8 mouse cellular contexts compared by ENCODE assay signal in genomic region chr15:12322676-12323402, GRCm38 (mm10). TPM values are rescaled to one million over a fixed set of nuclear protein-coding genes. Genes with fewer than 3 reads are reported as not detected.
DNase-seq lines count a peak whose midpoint lies in the region; ATAC-seq and TF ChIP-seq lines count a peak whose summit lies in the region.

No protein-coding gene starts in this region.

- H3K9ac ChIP-seq in lung, embryonic 16.5 days (ENCODE audit: low read length), result peak overlapping the region; percentile 98
- peak overlapping the region; percentile 96 for H3K9ac ChIP-seq in embryonic facial prominence, embryonic 11.5 days (replicated peaks; ENCODE audit: low read length)
- H3K9ac ChIP-seq in intestine, embryonic 15.5 days, result peak overlapping the region; percentile 98

- WGBS in lung, embryonic 16.5 days, result 9% methylated on average over 9 of the region's 9 CpGs
- WGBS in embryonic facial prominence, embryonic 11.5 days, result 14% methylated on average over 9 of the region's 9 CpGs
- WGBS in intestine, embryonic 15.5 days, result 7% methylated on average over 9 of the region's 9 CpGs
- 2% methylated on average over 9 of the region's 9 CpGs for WGBS in olfactory bulb, adult 2 months

- TF ChIP-seq POLR2A in olfactory bulb, adult 2 months (IDR thresholded peaks at IDR 0.05; ENCODE audit: insufficient read depth, low read depth, low read length), result no peak

- peak overlapping the region; percentile 99 for H3K4me3 ChIP-seq in lung, embryonic 16.5 days (ENCODE audit: low read length)
- peak overlapping the region; percentile 99 for H3K4me3 ChIP-seq in embryonic facial prominence, embryonic 11.5 days (ENCODE audit: low read depth, low read length)
- H3K4me3 ChIP-seq in intestine, embryonic 15.5 days (replicated peaks), result peak overlapping the region; percentile 81
- H3K4me3 ChIP-seq in olfactory bulb, adult 2 months (ENCODE audit: insufficient read depth, low read depth, low read length), result peak overlapping the region; percentile 92

- H3K27ac ChIP-seq in lung, embryonic 16.5 days (ENCODE audit: low read length), result no peak overlapping the region; the same call in 1 of the 2 replicates
- no peak overlapping the region for H3K27ac ChIP-seq in embryonic facial prominence, embryonic 11.5 days (replicated peaks; ENCODE audit: low read depth, low read length)
- H3K27ac ChIP-seq in intestine, embryonic 15.5 days, result no peak overlapping the region
- no peak overlapping the region for H3K27ac ChIP-seq in olfactory bulb, adult 2 months (ENCODE audit: insufficient read depth, low read depth, low read length)

- peaks cover 12% of the 10 kb centered on the region for H3K4me1 ChIP-seq in lung, embryonic 16.5 days (replicated peaks; ENCODE audit: control insufficient read depth, insufficient read depth, low read length)
- H3K4me1 ChIP-seq in embryonic facial prominence, embryonic 11.5 days (ENCODE audit: control insufficient read depth, insufficient read depth, low read length), result no peaks in the 10 kb centered on the region
- 0 out of 2 replicates have a peak, but pooled peaks cover 7% of the 10 kb centered on the region for H3K4me1 ChIP-seq in intestine, embryonic 15.5 days (replicated peaks)
- H3K4me1 ChIP-seq in olfactory bulb, adult 2 months (ENCODE audit: control insufficient read depth, insufficient read depth, low read length), result peaks cover 5% of the 10 kb centered on the region; the same call in 1 of the 2 replicates

- no peaks in the 10 kb centered on the region; the same call in 1 of the 2 replicates for H3K36me3 ChIP-seq in lung, embryonic 16.5 days (ENCODE audit: control insufficient read depth, insufficient read depth, low read length)
- H3K36me3 ChIP-seq in embryonic facial prominence, embryonic 11.5 days (replicated peaks; ENCODE audit: control insufficient read depth, insufficient read depth, low read depth, low read length), result no peaks in the 10 kb centered on the region; the same call in 1 of the 2 replicates
- H3K36me3 ChIP-seq in intestine, embryonic 15.5 days, result no peaks in the 10 kb centered on the region

- no peaks in the 10 kb centered on the region; the same call in 1 of the 2 replicates for H3K27me3 ChIP-seq in lung, embryonic 16.5 days (ENCODE audit: control insufficient read depth, insufficient read depth, low read depth, low read length)
- H3K27me3 ChIP-seq in embryonic facial prominence, embryonic 11.5 days (ENCODE audit: control insufficient read depth, insufficient read depth, low read length), result 0 out of 2 replicates have a peak, but pooled peaks cover 3% of the 10 kb centered on the region
- no peaks in the 10 kb centered on the region for H3K27me3 ChIP-seq in intestine, embryonic 15.5 days (replicated peaks)

- H3K4me2 ChIP-seq in lung, embryonic 16.5 days (ENCODE audit: low read depth, low read length), result peak overlapping the region; percentile 80
- peak overlapping the region; percentile 69 for H3K4me2 ChIP-seq in embryonic facial prominence, embryonic 11.5 days (ENCODE audit: low read depth, low read length)
- peak overlapping the region; percentile 64 for H3K4me2 ChIP-seq in intestine, embryonic 15.5 days (replicated peaks)

- DNase-seq in lung, adult 18-20 months, result no peak
- DNase-seq in embryonic facial prominence, embryonic 11.5 days (ENCODE audit: low spot score), result peak; percentile 36
- no peak for DNase-seq in frontal cortex, postnatal 36 days (ENCODE audit: low spot score in 2 of 2)
- DNase-seq in kidney, adult 9 months, result no peak
- DNase-seq in lung, postnatal 4 days, result no peak

- H3K9me3 ChIP-seq in lung, embryonic 16.5 days (ENCODE audit: control insufficient read depth, low read length), result no peaks in the 10 kb centered on the region
- no peaks in the 10 kb centered on the region for H3K9me3 ChIP-seq in embryonic facial prominence, embryonic 11.5 days (replicated peaks; ENCODE audit: control insufficient read depth, low read length)
- H3K9me3 ChIP-seq in intestine, embryonic 15.5 days, result no peaks in the 10 kb centered on the region

- no peak for TF ChIP-seq CTCF in olfactory bulb, adult 2 months (IDR thresholded peaks at IDR 0.05; ENCODE audit: insufficient read depth, low read depth, low read length)

- no peak for ATAC-seq in lung, embryonic 16.5 days (ENCODE audit: low read depth)
- no peak for ATAC-seq in embryonic facial prominence, embryonic 11.5 days (replicated peaks; ENCODE audit: insufficient number of reproducible peaks, low FRiP score, low TSS enrichment, low read depth)
- no peak for ATAC-seq in intestine, embryonic 15.5 days

RNA-seq across cellular contexts. Expression of gene 1810049J17Rik, which starts 1.1 kb away (rescaled TPM):
- polyA plus RNA-seq in lung, embryonic 16.5 days (2015; fragmentation: Nextera tagmentation; extraction: Ambion mirVana), result 0.67 TPM in 1 of 2 replicates, not detected in the other
- polyA plus RNA-seq in embryonic facial prominence, embryonic 11.5 days (2014; fragmentation: Nextera tagmentation; extraction: Ambion mirVana), result 1.1 TPM in 1 of 2 replicates, not detected in the other
- 0.69 and 1.8 TPM in 2 replicates for polyA plus RNA-seq in intestine, embryonic 15.5 days (2015; fragmentation: Nextera tagmentation; extraction: Ambion mirVana)
- not detected in 2 replicates for polyA plus RNA-seq in olfactory bulb, adult 2 months (2012; ENCODE audit: insufficient read depth, insufficient read length, low replicate concordance, missing spikeins)

RNA-seq across cellular contexts. Expression of gene Golph3, which starts 1.6 kb away (rescaled TPM):
- 71.3 and 72.0 TPM in 2 replicates for polyA plus RNA-seq in lung, embryonic 16.5 days (2015; fragmentation: Nextera tagmentation; extraction: Ambion mirVana)
- 111 and 125 TPM in 2 replicates for polyA plus RNA-seq in embryonic facial prominence, embryonic 11.5 days (2014; fragmentation: Nextera tagmentation; extraction: Ambion mirVana)
- 79.5 and 85.1 TPM in 2 replicates for polyA plus RNA-seq in intestine, embryonic 15.5 days (2015; fragmentation: Nextera tagmentation; extraction: Ambion mirVana)
- polyA plus RNA-seq in olfactory bulb, adult 2 months (2012; ENCODE audit: insufficient read depth, insufficient read length, low replicate concordance, missing spikeins), result 174 and 208 TPM in 2 replicates
